Mouse (Mus musculus) intestine, embryonic 14.5 days (tissue): ENCODE measurements around the gene Fstl1. TPM values are rescaled to one million over a fixed set of nuclear protein-coding genes. Genes with fewer than 3 reads are reported as not detected.

Experiments
- ATAC-seq: fragments of 200-750 bp; cut with Nextera tagmentation; replicated peaks from 2 replicates; pipeline ENCODE4 v1.8.0; 2017; ENCODE audit warnings: low read depth, moderate number of reproducible peaks, moderate TSS enrichment, moderate library complexity; ENCODE audit not compliant: low FRiP score, low TSS enrichment
- DNase-seq: peaks from one replicate; pipeline ENCODE4 v3.0.0-alpha.2; 2018; ENCODE audit warnings: low spot score
- H3K27ac ChIP-seq: fragments of 300-500 bp; sonication (generic); 2 replicates; pipeline ENCODE4 v1.5.1; 2014; ENCODE audit warnings: low read depth, mild to moderate bottlenecking, control low read depth
- H3K27me3 ChIP-seq: fragments of 300-500 bp; sonication (generic); replicated peaks from 2 replicates; pipeline ENCODE4 v1.6.1; 2014; ENCODE audit warnings: low read length, control low read depth; ENCODE audit not compliant: control insufficient read depth, insufficient read depth
- H3K36me3 ChIP-seq: fragments of 300-500 bp; sonication (generic); 2 replicates; pipeline ENCODE4 v1.6.1; 2014; ENCODE audit warnings: low read length, control low read depth; ENCODE audit not compliant: control insufficient read depth, insufficient read depth
- H3K4me1 ChIP-seq: fragments of 300-500 bp; sonication (generic); replicated peaks from 2 replicates; pipeline ENCODE4 v1.6.1; 2014; ENCODE audit warnings: low read length, control low read depth, mixed read lengths; ENCODE audit not compliant: control insufficient read depth, insufficient read depth
- H3K4me2 ChIP-seq: fragments of 300-500 bp; sonication (generic); 2 replicates; pipeline ENCODE4 v1.6.1; 2014; ENCODE audit warnings: low read length
- H3K4me3 ChIP-seq: fragments of 300-500 bp; sonication (generic); 2 replicates; pipeline ENCODE4 v1.5.1; 2014; ENCODE audit warnings: low read depth, low read length, control low read depth, mixed read lengths
- H3K9ac ChIP-seq: fragments of 300-500 bp; sonication (generic); 2 replicates; pipeline ENCODE4 v1.6.1; 2014; ENCODE audit warnings: mild to moderate bottlenecking, low read length
- H3K9me3 ChIP-seq: fragments of 300-500 bp; sonication (generic); 2 replicates; pipeline ENCODE4 v1.6.1; 2016; ENCODE audit warnings: low read length, control low read depth; ENCODE audit not compliant: control insufficient read depth
- WGBS: fragments of 180-500 bp; shearing (Covaris S2); extraction: QIAGEN DNeasy Blood & Tissue Kit; methylation state at CpG from one replicate; pipeline ENCODE4 v1.1.7; 2014; 5-methylcytosine and 5-hydroxymethylcytosine counted together
- polyA plus RNA-seq: library from polyadenylated mRNA; unstranded; fragments of >200 nt; fragmentation: Nextera tagmentation; extraction: Ambion mirVana; gene quantifications from 2 replicates; pipeline ENCODE4 v1.2.1, GENCODE M21; 2014

The Fstl1 gene
- 307 and 342 TPM in 2 replicates for polyA plus RNA-seq

- under 1% methylated on average over 49 of the region's 52 CpGs for WGBS
These were observed at the start of gene Fstl1 for GRCm38 (mm10) chr16:37776860-37777651. Fstl1 (plus strand) TSS chr16:37776873.

GRCm38 (mm10) chr16:37728674-37729073, 48.0 kb upstream of the Fstl1 start:
- 59% methylated on average over 1 of the region's 1 CpGs for WGBS
- DNase-seq (no peak), ATAC-seq (no peak)
- Histone ChIP-seq H3K9ac (no peak overlapping the region), H3K36me3 (no peaks in the 10 kb centered on the region), H3K27ac (no peak overlapping the region), H3K27me3 (no peaks in the 10 kb centered on the region), H3K4me2 (no peak overlapping the region), H3K4me1 (peaks cover 8% of the 10 kb centered on the region; the same call in 1 of the 2 replicates), H3K4me3 (no peak overlapping the region), H3K9me3 (no peaks in the 10 kb centered on the region)

More at GRCm38 (mm10) chr16:37776860-37777651, at the start of gene Fstl1:
- H3K4me3 ChIP-seq: peak within 1 kb of the TSS; percentile 89
- ATAC-seq (peak; percentile 84), DNase-seq (peak; percentile 86)
- H3K9me3 ChIP-seq: no peaks in the 10 kb centered on the region
- peaks cover 19% of the 10 kb centered on the region for H3K4me1 ChIP-seq
- no peaks in the 10 kb centered on the region for H3K27me3 ChIP-seq
- H3K36me3 ChIP-seq: 0 out of 2 replicates have a peak, but pooled peaks cover 7% of the 10 kb centered on the region
- H3K27ac ChIP-seq: peak within 1 kb of the TSS; percentile 88
- H3K4me2 ChIP-seq: peak within 1 kb of the TSS; percentile 47
- H3K9ac ChIP-seq: peak within 1 kb of the TSS; percentile 80

- WGBS: 52% methylated on average over 9 of the region's 9 CpGs
- no peak overlapping the region for H3K27ac ChIP-seq
- no peak overlapping the region for H3K4me3 ChIP-seq
- H3K4me2 ChIP-seq: no peak overlapping the region
- no peaks in the 10 kb centered on the region for H3K9me3 ChIP-seq
- H3K4me1 ChIP-seq: peaks cover 8% of the 10 kb centered on the region; the same call in 1 of the 2 replicates
- no peaks in the 10 kb centered on the region for H3K36me3 ChIP-seq
- H3K27me3 ChIP-seq: no peaks in the 10 kb centered on the region
- DNase-seq (no peak), ATAC-seq (no peak)
- H3K9ac ChIP-seq: no peak overlapping the region
These were observed 47.1 kb upstream of the Fstl1 start for GRCm38 (mm10) chr16:37729381-37730150.

- ATAC-seq (no peak), DNase-seq (no peak)
- Histone ChIP-seq H3K9me3 (no peaks in the 10 kb centered on the region), H3K9ac (no peak overlapping the region), H3K4me1 (peaks cover 8% of the 10 kb centered on the region; the same call in 1 of the 2 replicates), H3K4me3 (no peak overlapping the region), H3K27me3 (no peaks in the 10 kb centered on the region), H3K4me2 (no peak overlapping the region), H3K27ac (no peak overlapping the region), H3K36me3 (no peaks in the 10 kb centered on the region)
- 80% methylated on average over 8 of the region's 8 CpGs for WGBS
These were observed 46.3 kb upstream of the Fstl1 start for GRCm38 (mm10) chr16:37730293-37730835.

GRCm38 (mm10) chr16:37731431-37731830, 45.2 kb upstream of the Fstl1 start:
- Histone ChIP-seq H3K9me3 (no peaks in the 10 kb centered on the region), H3K9ac (no peak overlapping the region), H3K27ac (no peak overlapping the region), H3K4me3 (no peak overlapping the region), H3K36me3 (no peaks in the 10 kb centered on the region), H3K27me3 (no peaks in the 10 kb centered on the region), H3K4me1 (peaks cover 8% of the 10 kb centered on the region; the same call in 1 of the 2 replicates), H3K4me2 (no peak overlapping the region)
- WGBS: 37% methylated on average over 4 of the region's 4 CpGs
- ATAC-seq (no peak), DNase-seq (no peak)

GRCm38 (mm10) chr16:37732023-37732761, 44.5 kb upstream of the Fstl1 start:
- no peak for ATAC-seq
- DNase-seq: no peak

GRCm38 (mm10) chr16:37740076-37740475, 36.6 kb upstream of the Fstl1 start:
- no peaks in the 10 kb centered on the region for H3K36me3 ChIP-seq
- no peaks in the 10 kb centered on the region for H3K27me3 ChIP-seq
- no peaks in the 10 kb centered on the region for H3K9me3 ChIP-seq
- DNase-seq: no peak
- no peaks in the 10 kb centered on the region; the same call in 1 of the 2 replicates for H3K4me1 ChIP-seq
- no peak for ATAC-seq
- H3K9ac ChIP-seq: no peak overlapping the region
- WGBS: 83% methylated on average over 2 of the region's 2 CpGs
- H3K4me2 ChIP-seq: no peak overlapping the region
- H3K27ac ChIP-seq: no peak overlapping the region
- no peak overlapping the region for H3K4me3 ChIP-seq

More at GRCm38 (mm10) chr16:37732023-37732761, 44.5 kb upstream of the Fstl1 start:
- Histone ChIP-seq H3K4me1 (peaks cover 8% of the 10 kb centered on the region; the same call in 1 of the 2 replicates), H3K9me3 (no peaks in the 10 kb centered on the region), H3K36me3 (no peaks in the 10 kb centered on the region), H3K4me2 (no peak overlapping the region), H3K27ac (no peak overlapping the region; the same call in 1 of the 2 replicates), H3K9ac (no peak overlapping the region), H3K4me3 (no peak overlapping the region), H3K27me3 (no peaks in the 10 kb centered on the region)
- WGBS: 57% methylated on average over 7 of the region's 7 CpGs

- H3K27me3 ChIP-seq: no peaks in the 10 kb centered on the region
- no peaks in the 10 kb centered on the region for H3K9me3 ChIP-seq
- no peaks in the 10 kb centered on the region; the same call in 1 of the 2 replicates for H3K4me1 ChIP-seq
- WGBS: 33% methylated on average over 4 of the region's 4 CpGs
- no peak overlapping the region for H3K9ac ChIP-seq
- no peak overlapping the region for H3K4me2 ChIP-seq
- ATAC-seq (no peak), DNase-seq (no peak)
- H3K36me3 ChIP-seq: no peaks in the 10 kb centered on the region
- peak overlapping the region; percentile 0; the same call in 1 of the 2 replicates for H3K27ac ChIP-seq
- H3K4me3 ChIP-seq: no peak overlapping the region
These were observed 34.4 kb upstream of the Fstl1 start for GRCm38 (mm10) chr16:37742266-37742665.
